Mouse (Mus musculus) embryonic facial prominence, embryonic 11.5 days (tissue): ENCODE data around the gene Zcchc24. TPM values are rescaled to one million over a fixed set of nuclear protein-coding genes. Genes with fewer than 3 reads are reported as not detected.
A peak's percentile ranks its signal among the peaks of the same experiment; 100 is the strongest.

Source experiments
- ATAC-seq: fragments of 200-750 bp; cut with Nextera tagmentation; replicated peaks from 2 replicates; pipeline ENCODE4 v1.8.0; 2017; ENCODE audit warnings: low read depth; ENCODE audit not compliant: insufficient number of reproducible peaks, low FRiP score, low TSS enrichment
- DNase-seq: peaks from one replicate; pipeline ENCODE4 v3.0.0-alpha.2; 2015; ENCODE audit warnings: low spot score
- H3K27ac ChIP-seq: fragments of 300-500 bp; sonication (generic); replicated peaks from 2 replicates; pipeline ENCODE4 v1.5.1; 2014; ENCODE audit warnings: mild to moderate bottlenecking, low read depth, low read length, control low read depth
- H3K27me3 ChIP-seq: fragments of 300-500 bp; sonication (generic); 2 replicates; pipeline ENCODE4 v1.6.1; 2014; ENCODE audit warnings: mild to moderate bottlenecking, low read length, moderate library complexity, mixed read lengths; ENCODE audit not compliant: control insufficient read depth, insufficient read depth
- H3K36me3 ChIP-seq: fragments of 300-500 bp; sonication (generic); replicated peaks from 2 replicates; pipeline ENCODE4 v1.6.1; 2014; ENCODE audit warnings: low read depth, mild to moderate bottlenecking, low read length, moderate library complexity, mixed read lengths; ENCODE audit not compliant: control insufficient read depth, insufficient read depth
- H3K4me1 ChIP-seq: fragments of 300-500 bp; sonication (generic); 2 replicates; pipeline ENCODE4 v1.6.1; 2014; ENCODE audit warnings: low read length, mixed read lengths; ENCODE audit not compliant: control insufficient read depth, insufficient read depth
- H3K4me2 ChIP-seq: fragments of 300-500 bp; sonication (generic); 2 replicates; pipeline ENCODE4 v1.6.1; 2014; ENCODE audit warnings: low read depth, mild to moderate bottlenecking, control low read depth, low read length, moderate library complexity
- H3K4me3 ChIP-seq: fragments of 300-500 bp; sonication (generic); 2 replicates; pipeline ENCODE4 v1.5.1; 2014; ENCODE audit warnings: low read depth, low read length, control low read depth
- H3K9ac ChIP-seq: fragments of 300-500 bp; sonication (generic); replicated peaks from 2 replicates; pipeline ENCODE4 v1.6.1; 2014; ENCODE audit warnings: mild to moderate bottlenecking, control low read depth, low read length
- H3K9me3 ChIP-seq: fragments of 300-500 bp; sonication (generic); replicated peaks from 2 replicates; pipeline ENCODE4 v1.6.1; 2016; ENCODE audit warnings: mild to moderate bottlenecking, low read length, inconsistent platforms, mixed read lengths; ENCODE audit not compliant: control insufficient read depth
- WGBS: fragments of 180-500 bp; shearing (Covaris S2); extraction: QIAGEN DNeasy Blood & Tissue Kit; methylation state at CpG from one replicate; pipeline ENCODE4 v1.1.7; 2014; 5-methylcytosine and 5-hydroxymethylcytosine counted together
- polyA plus RNA-seq: library from polyadenylated mRNA; unstranded; fragments of >200 nt; fragmentation: Nextera tagmentation; extraction: Ambion mirVana; gene quantifications from 2 replicates; pipeline ENCODE4 v1.2.1, GENCODE M21; 2014

Gene Zcchc24
- polyA plus RNA-seq, 1 experiment from 2014 or later: 23.6 TPM

DNA sequence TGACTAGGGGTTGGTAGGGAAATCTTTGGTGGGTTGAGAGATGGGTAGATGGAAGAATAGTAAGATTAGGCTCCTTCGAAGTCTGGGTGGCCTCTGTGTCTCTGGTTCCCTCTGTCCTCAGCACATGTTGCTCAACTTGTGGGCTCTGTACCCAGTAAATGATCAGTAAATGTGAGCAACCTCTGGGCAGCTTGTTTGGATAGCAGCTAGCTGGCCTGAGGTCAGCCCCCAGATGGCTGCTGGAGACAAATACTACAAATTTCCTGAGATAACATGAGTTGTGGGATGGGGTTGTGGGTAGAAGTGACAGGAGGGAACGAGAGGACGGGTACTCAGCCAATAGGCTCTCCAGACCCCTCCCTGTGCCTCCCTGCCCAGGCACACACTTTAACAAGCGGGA, 4.2 kb upstream of the Zcchc24 start:
- DNase-seq (no peak), ATAC-seq (no peak)
- Histone ChIP-seq H3K9me3 (no peaks in the 10 kb centered on the region), H3K27ac (no peak overlapping the region), H3K9ac (no peak overlapping the region), H3K4me1 (peaks cover 6% of the 10 kb centered on the region), H3K36me3 (no peaks in the 10 kb centered on the region), H3K4me3 (no peak overlapping the region), H3K4me2 (no peak overlapping the region), H3K27me3 (no peaks in the 10 kb centered on the region)
- WGBS: 36% methylated on average over 4 of the region's 4 CpGs

DNA sequence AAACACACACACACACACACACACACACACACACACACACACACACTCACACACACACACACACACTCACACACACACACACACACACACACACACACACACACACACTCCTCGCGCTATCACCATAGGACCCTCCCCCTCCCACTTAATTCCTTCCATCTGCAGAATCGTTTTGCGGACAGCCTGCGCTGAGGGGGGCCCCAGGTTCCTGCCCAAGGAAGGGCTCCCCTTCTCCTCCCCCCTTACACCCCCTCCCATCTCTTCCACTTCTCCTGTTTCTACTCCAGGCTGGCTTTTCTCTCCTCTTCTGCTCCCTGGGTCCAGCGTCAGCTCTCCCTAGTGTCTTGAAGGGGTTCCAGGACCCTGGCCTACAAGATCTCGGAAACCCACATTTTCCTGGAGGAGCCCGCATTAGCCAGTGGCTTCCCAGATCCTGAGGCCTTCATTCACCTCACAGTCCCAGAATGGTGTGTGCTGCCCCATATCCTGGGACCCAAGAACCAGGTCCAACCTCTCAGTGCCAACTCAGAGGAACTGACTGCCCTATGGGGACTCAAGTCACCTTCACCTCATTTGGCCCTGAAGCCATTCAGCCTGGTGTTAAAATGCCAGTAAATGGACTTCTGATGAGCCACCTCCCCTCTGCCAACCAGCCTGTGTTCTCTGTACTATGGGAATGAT, 927 bp upstream of the Zcchc24 start:
- no peaks in the 10 kb centered on the region for H3K9me3 ChIP-seq
- H3K4me1 ChIP-seq: peaks cover 14% of the 10 kb centered on the region
- DNase-seq: peak; percentile 94
- peak; percentile 61; the same call in 1 of the 2 replicates for ATAC-seq
- WGBS: 4% methylated on average over 8 of the region's 8 CpGs
- H3K9ac ChIP-seq: no peak overlapping the region
- peak overlapping the region; percentile 90 for H3K27ac ChIP-seq
- H3K27me3 ChIP-seq: no peaks in the 10 kb centered on the region; the same call in 1 of the 2 replicates
- H3K4me3 ChIP-seq: no peak overlapping the region; the same call in 1 of the 2 replicates
- peak overlapping the region; percentile 94; the same call in 1 of the 2 replicates for H3K4me2 ChIP-seq
- H3K36me3 ChIP-seq: no peaks in the 10 kb centered on the region

DNA sequence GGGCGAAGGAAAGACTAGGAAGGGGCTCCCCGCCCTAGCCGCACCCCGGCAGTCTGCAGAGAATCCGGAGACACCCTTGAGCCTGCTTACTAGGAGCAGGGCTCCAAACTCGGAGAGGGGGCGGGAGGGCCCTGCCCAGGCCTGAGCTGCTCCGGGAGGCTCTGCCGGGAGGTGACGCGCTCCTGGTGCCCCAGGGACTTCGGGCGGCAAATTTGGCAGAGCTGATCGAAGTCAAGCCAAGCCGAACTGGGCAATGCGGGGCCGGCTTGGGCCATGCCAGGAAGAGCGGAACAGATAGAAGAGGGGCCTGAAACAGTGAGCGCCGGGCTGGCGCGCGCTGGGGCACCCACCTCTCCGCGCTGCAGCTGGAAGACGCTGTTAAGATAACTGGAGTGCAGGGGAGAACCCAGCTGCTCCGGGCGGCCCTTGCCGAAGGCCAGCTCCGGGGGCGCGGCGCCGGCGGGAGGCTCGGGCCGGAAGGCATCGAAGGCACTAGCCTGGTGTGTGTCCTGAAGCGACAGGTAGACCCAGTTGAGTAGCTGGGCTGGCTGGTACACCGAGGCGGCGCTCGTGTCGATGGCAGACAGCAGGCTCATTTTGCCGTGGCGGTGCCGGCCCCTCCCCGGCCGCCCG, 462 bp downstream of the Zcchc24 start:
- H3K4me3 ChIP-seq: peak overlapping the region; percentile 77
- under 1% methylated on average over 50 of the region's 50 CpGs for WGBS
- H3K4me2 ChIP-seq: peak overlapping the region; percentile 94
- H3K36me3 ChIP-seq: no peaks in the 10 kb centered on the region; the same call in 1 of the 2 replicates
- H3K9me3 ChIP-seq: no peaks in the 10 kb centered on the region
- H3K4me1 ChIP-seq: peaks cover 14% of the 10 kb centered on the region
- peak; percentile 32 for ATAC-seq
- peak; percentile 50 for DNase-seq
- peak overlapping the region; percentile 80 for H3K9ac ChIP-seq
- peak overlapping the region; percentile 90 for H3K27ac ChIP-seq
- H3K27me3 ChIP-seq: no peaks in the 10 kb centered on the region; the same call in 1 of the 2 replicates

DNA sequence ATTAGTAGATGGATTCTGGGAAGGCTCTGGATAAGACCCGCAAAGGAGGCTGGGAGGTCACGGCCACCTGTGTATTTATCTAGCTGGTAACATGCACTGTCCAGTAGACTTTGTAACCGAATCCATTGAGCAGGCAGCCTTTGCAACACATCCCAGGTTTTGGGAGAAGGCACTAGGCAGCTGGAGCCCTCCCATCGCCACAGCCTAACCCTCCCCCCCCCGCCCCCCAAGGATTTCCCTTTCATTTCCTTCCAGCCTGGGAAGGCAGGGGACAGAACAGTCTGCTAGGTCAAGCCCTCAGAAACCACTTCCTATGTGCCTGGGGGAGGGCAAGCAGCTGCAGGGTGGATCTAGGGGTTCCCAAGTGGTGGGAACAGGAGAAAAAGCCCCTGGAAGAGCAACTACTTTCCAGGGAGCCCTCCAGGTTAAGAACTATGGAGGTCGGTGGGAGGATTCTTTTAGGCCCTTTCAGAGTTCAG, 1.1 kb downstream of the Zcchc24 start:
- Histone ChIP-seq H3K9me3 (no peaks in the 10 kb centered on the region), H3K4me1 (peaks cover 14% of the 10 kb centered on the region), H3K36me3 (no peaks in the 10 kb centered on the region; the same call in 1 of the 2 replicates), H3K27me3 (no peaks in the 10 kb centered on the region; the same call in 1 of the 2 replicates), H3K9ac (peak overlapping the region; percentile 80), H3K27ac (peak overlapping the region; percentile 90), H3K4me3 (peak overlapping the region; percentile 77), H3K4me2 (peak overlapping the region; percentile 94)
- DNase-seq (no peak), ATAC-seq (no peak)
- 7% methylated on average over 6 of the region's 6 CpGs for WGBS

DNA sequence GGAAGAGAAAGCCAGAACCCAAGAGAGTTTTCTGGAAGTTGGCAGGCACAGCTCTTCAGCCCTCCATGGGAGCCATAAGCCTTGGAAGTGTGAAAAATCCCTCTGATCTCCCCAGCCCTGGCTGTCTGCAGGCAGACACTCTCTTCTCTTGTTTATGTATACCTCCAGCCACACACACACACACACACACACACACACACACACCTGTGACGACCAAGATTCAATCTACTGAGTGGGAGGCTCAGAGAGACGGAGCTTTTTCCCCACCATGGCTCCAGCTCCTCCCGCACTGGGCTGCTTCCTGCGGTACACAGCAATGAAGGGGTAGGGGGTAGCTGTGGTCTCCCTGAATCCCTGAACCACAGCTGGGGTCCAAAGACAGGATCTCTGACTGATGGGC, 2.4 kb downstream of the Zcchc24 start:
- peak overlapping the region; percentile 77 for H3K4me3 ChIP-seq
- no peak overlapping the region for H3K27ac ChIP-seq
- no peak for DNase-seq

DNA sequence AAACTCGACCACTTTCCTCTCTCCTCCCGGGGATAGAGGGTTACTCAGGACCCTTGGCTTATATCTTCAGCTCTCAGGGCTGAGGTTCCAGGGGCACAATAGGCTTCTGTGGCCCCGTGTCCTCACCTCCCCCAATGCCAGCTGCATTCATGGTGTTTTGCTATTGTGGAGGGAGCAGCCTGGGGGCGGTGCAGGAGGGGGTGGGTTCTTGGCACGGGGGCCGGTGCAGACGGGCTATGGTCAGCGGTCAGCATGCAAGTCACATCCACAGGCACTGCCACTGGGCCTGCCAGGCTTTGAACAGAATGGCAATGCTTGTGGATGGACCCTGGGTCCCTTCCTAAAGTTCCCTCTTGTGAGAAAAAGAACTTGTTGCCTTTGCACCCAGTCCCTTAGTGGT, 2.9 kb downstream of the Zcchc24 start:
- H3K36me3 ChIP-seq: no peaks in the 10 kb centered on the region; the same call in 1 of the 2 replicates
- H3K27ac ChIP-seq: peak overlapping the region; percentile 35; the same call in 1 of the 2 replicates
- DNase-seq (no peak), ATAC-seq (no peak)
- peaks cover 14% of the 10 kb centered on the region for H3K4me1 ChIP-seq
- 14% methylated on average over 8 of the region's 8 CpGs for WGBS
- H3K4me2 ChIP-seq: peak overlapping the region; percentile 94
- H3K4me3 ChIP-seq: peak overlapping the region; percentile 77; the same call in 1 of the 2 replicates
- H3K9me3 ChIP-seq: no peaks in the 10 kb centered on the region
- H3K9ac ChIP-seq: peak overlapping the region; percentile 28; the same call in 1 of the 2 replicates
- no peaks in the 10 kb centered on the region; the same call in 1 of the 2 replicates for H3K27me3 ChIP-seq

More for the DNA sequence above, 2.4 kb downstream of the Zcchc24 start:
- H3K4me1 ChIP-seq: peaks cover 14% of the 10 kb centered on the region
- H3K9me3 ChIP-seq: no peaks in the 10 kb centered on the region
- no peaks in the 10 kb centered on the region; the same call in 1 of the 2 replicates for H3K36me3 ChIP-seq
- no peaks in the 10 kb centered on the region; the same call in 1 of the 2 replicates for H3K27me3 ChIP-seq
- ATAC-seq: no peak
- 44% methylated on average over 4 of the region's 4 CpGs for WGBS
- 0 out of 2 replicates have a peak overlapping the region, but pooled peaks have one; percentile 13 for H3K9ac ChIP-seq
- H3K4me2 ChIP-seq: peak overlapping the region; percentile 94

DNA sequence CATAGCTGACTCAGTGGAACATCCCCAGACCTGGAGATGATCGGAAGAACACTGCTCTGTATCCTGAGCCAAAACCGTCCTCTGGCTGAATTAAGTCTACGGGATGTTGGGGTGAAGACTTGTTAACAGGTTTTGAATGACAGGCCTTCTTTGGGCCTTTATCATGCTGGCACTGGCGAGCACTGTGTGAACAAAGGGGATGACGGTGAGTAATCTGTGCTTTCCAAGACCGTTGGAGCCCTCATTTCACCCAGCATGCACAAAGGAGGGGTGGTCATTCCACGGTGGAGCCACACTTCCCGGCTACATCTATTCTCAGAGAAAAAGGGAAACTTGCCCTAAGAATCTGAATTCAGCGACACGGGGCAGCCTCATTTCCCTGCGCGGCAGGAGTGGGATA, 3.7 kb downstream of the Zcchc24 start:
- no peak overlapping the region for H3K27ac ChIP-seq
- H3K9ac ChIP-seq: no peak overlapping the region
- ATAC-seq: no peak
- DNase-seq: no peak
- H3K4me2 ChIP-seq: no peak overlapping the region
- H3K4me1 ChIP-seq: peaks cover 13% of the 10 kb centered on the region
- WGBS: 57% methylated on average over 12 of the region's 12 CpGs
- no peak overlapping the region for H3K4me3 ChIP-seq
- no peaks in the 10 kb centered on the region for H3K9me3 ChIP-seq
- H3K36me3 ChIP-seq: no peaks in the 10 kb centered on the region; the same call in 1 of the 2 replicates
- H3K27me3 ChIP-seq: no peaks in the 10 kb centered on the region; the same call in 1 of the 2 replicates
